Mouse (Mus musculus): ENCODE results near the gene Chmp4b.

DNA sequence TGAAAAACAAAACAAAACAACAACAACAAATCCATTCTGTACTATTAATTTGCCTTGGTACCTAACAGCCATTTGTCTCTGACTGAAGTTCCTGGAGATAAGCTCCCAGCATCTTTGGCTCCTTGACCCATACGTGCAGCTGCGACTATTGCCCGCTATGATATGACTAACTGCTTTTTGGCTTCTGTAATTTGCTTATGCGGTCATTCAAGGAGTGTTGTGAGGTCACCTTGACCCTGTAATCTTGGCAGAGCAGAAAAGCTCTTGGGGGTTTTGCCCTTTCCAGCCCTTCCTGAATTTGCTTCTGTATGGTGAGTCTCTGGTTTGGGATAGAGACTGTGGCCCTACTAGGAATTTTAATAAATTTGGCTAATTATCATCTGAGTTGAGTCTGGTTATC, 65.1 kb downstream of the Chmp4b start:
- TF ChIP-seq CTCF (IDR thresholded peaks at IDR 0.05; ENCODE audit: insufficient read depth, low read depth, low read length), result no peak
- TF ChIP-seq POLR2A (IDR thresholded peaks at IDR 0.05; ENCODE audit: insufficient read depth, low read depth, low read length), result no peak
